Mouse (Mus musculus) myocyte (in vitro differentiated cells): ENCODE measurements around the gene Tle2. TPM values are rescaled to one million over a fixed set of nuclear protein-coding genes. Genes with fewer than 3 reads are reported as not detected.
A peak's percentile ranks its signal among the peaks of the same experiment; 100 is the strongest.

Experiments
- H3K27me3 ChIP-seq: one replicate; pipeline ENCODE4 v1.6.1; 2011; ENCODE audit not compliant: control insufficient read depth, insufficient read depth, insufficient read length
- H3K36me3 ChIP-seq: one replicate; pipeline ENCODE4 v1.6.1; 2011; ENCODE audit not compliant: control insufficient read depth, insufficient read depth
- H3K4me2 ChIP-seq: one replicate; pipeline ENCODE4 v1.6.1; 2011; ENCODE audit warnings: low read depth, control low read depth
- H3K4me3 ChIP-seq: one replicate; pipeline ENCODE4 v1.5.1; 2011; ENCODE audit warnings: mild to moderate bottlenecking, control low read depth, moderate library complexity
- H3K79me2 ChIP-seq: one replicate; pipeline ENCODE4 v1.6.1; 2011; ENCODE audit not compliant: control insufficient read depth, insufficient read depth
- H3ac ChIP-seq: one replicate; pipeline ENCODE4 v1.6.1; 2011; ENCODE audit not compliant: control insufficient read depth, insufficient read length
- CEBPB ChIP-seq: IDR thresholded peaks from 2 replicates; pipeline ENCODE4 v1.6.1; 2011; ENCODE audit warnings: mild to moderate bottlenecking, moderate library complexity; ENCODE audit not compliant: poor library complexity, insufficient read depth, severe bottlenecking
- E2F4 ChIP-seq: IDR thresholded peaks from one replicate; pipeline ENCODE4 v1.6.1; 2011; ENCODE audit warnings: mild to moderate bottlenecking, control low read depth, moderate library complexity; ENCODE audit not compliant: insufficient read depth
- MAX ChIP-seq: IDR thresholded peaks from one replicate; pipeline ENCODE4 v1.6.1; 2011; ENCODE audit warnings: low read depth, mild to moderate bottlenecking, control low read depth
- MYOD1 ChIP-seq, 3 experiments: IDR thresholded peaks; one replicate each; pipeline ENCODE4 v1.6.1; 2011; ENCODE audit warnings: control low read depth in 2 of 3, low read depth in 2 of 3, mild to moderate bottlenecking in 2 of 3, moderate library complexity in 1 of 3; ENCODE audit not compliant: insufficient read length in 2 of 3, control insufficient read depth in 1 of 3
- MYOG ChIP-seq, 3 experiments: IDR thresholded peaks; one replicate each; pipeline ENCODE4 v1.6.1; 2011; ENCODE audit warnings: control low read depth in 2 of 3, low read depth in 2 of 3, mild to moderate bottlenecking in 2 of 3; ENCODE audit not compliant: insufficient read length in 2 of 3, control insufficient read depth in 1 of 3, insufficient read depth in 1 of 3
- POLR2A ChIP-seq: IDR thresholded peaks from one replicate; pipeline ENCODE4 v1.6.1; 2011; ENCODE audit warnings: low read depth, mild to moderate bottlenecking, control low read depth, moderate library complexity; ENCODE audit not compliant: insufficient read length
- POLR2AphosphoS2 ChIP-seq: IDR thresholded peaks from one replicate; pipeline ENCODE4 v1.6.1; 2011; ENCODE audit warnings: low read depth, control low read depth; ENCODE audit not compliant: insufficient read length
- REST ChIP-seq: IDR thresholded peaks from one replicate; pipeline ENCODE4 v1.6.1; 2011; ENCODE audit warnings: mild to moderate bottlenecking, control low read depth, moderate library complexity; ENCODE audit not compliant: insufficient read depth, insufficient read length
- SRF ChIP-seq: IDR thresholded peaks from one replicate; pipeline ENCODE4 v1.6.1; 2011; ENCODE audit warnings: low read depth; ENCODE audit not compliant: control insufficient read depth, insufficient read length
- TCF12 ChIP-seq: IDR thresholded peaks from one replicate; pipeline ENCODE4 v1.6.1; 2011; ENCODE audit warnings: mild to moderate bottlenecking, control low read depth; ENCODE audit not compliant: poor library complexity, insufficient read depth, severe bottlenecking
- TCF3 ChIP-seq: IDR thresholded peaks from one replicate; pipeline ENCODE4 v1.6.1; 2011; ENCODE audit warnings: low read depth, control low read depth; ENCODE audit not compliant: insufficient read length
- USF1 ChIP-seq: IDR thresholded peaks from one replicate; pipeline ENCODE4 v1.6.1; 2011; ENCODE audit warnings: low read depth, mild to moderate bottlenecking, control low read depth, moderate library complexity
- polyA plus RNA-seq: library from polyadenylated mRNA; unstranded; fragments of >200 nt; fragmentation: generic; extraction: Trizol; gene quantifications from one replicate; pipeline ENCODE4 v1.2.1, GENCODE M21; 2012; ENCODE audit warnings: missing spikeins

Gene Tle2
- polyA plus RNA-seq, 1 experiment, result 11.3 TPM

- Histone ChIP-seq H3K4me3 (no peak overlapping the region), H3K27me3 (no peaks in the 10 kb centered on the region), H3K79me2 (no peaks in the 10 kb centered on the region), H3ac (no peak overlapping the region), H3K4me2 (no peak overlapping the region), H3K36me3 (no peaks in the 10 kb centered on the region)
- TF ChIP-seq TCF3, result no peak
- no peak for TF ChIP-seq TCF12
- TF ChIP-seq SRF, result no peak
- no peak for TF ChIP-seq CEBPB
- no peak for TF ChIP-seq MAX
- TF ChIP-seq MYOG (IDR thresholded peaks at IDR 0.05; ENCODE audit: control insufficient read depth in 1 of 3, insufficient read depth in 1 of 3, insufficient read length in 2 of 3, low read depth in 2 of 3), result no peak
- TF ChIP-seq POLR2AphosphoS2, result no peak
- no peak for TF ChIP-seq REST
- no peak for TF ChIP-seq POLR2A
- no peak for TF ChIP-seq E2F4
- no peak for TF ChIP-seq MYOD1 (IDR thresholded peaks at IDR 0.05; ENCODE audit: control insufficient read depth in 1 of 3, insufficient read length in 2 of 3, low read depth in 2 of 3)
- TF ChIP-seq USF1, result no peak
Measured at GRCm38 (mm10) chr10:81593935-81594334, 19.6 kb downstream of the Tle2 start.

GRCm38 (mm10) chr10:81595599-81595998 lies 21.2 kb downstream of the Tle2 start:
- no peaks in the 10 kb centered on the region for H3K27me3 ChIP-seq

GRCm38 (mm10) chr10:81596611-81597010 lies 22.2 kb downstream of the Tle2 start:
- no peaks in the 10 kb centered on the region for H3K79me2 ChIP-seq
- H3K36me3 ChIP-seq, result no peaks in the 10 kb centered on the region
- no peak for TF ChIP-seq MYOD1 (IDR thresholded peaks at IDR 0.05; ENCODE audit: control insufficient read depth in 1 of 3, insufficient read length in 2 of 3, low read depth in 2 of 3)
- peak; percentile 90 for TF ChIP-seq CEBPB
- TF ChIP-seq MAX, result no peak
- peak overlapping the region; percentile 14 for H3K4me3 ChIP-seq
- no peaks in the 10 kb centered on the region for H3K27me3 ChIP-seq
- H3K4me2 ChIP-seq, result peak overlapping the region; percentile 80
- no peak overlapping the region for H3ac ChIP-seq

More at GRCm38 (mm10) chr10:81595599-81595998, 21.2 kb downstream of the Tle2 start:
- H3K79me2 ChIP-seq, result no peaks in the 10 kb centered on the region
- TF ChIP-seq TCF3 (no peak), SRF (no peak), E2F4 (no peak), CEBPB (no peak), REST (no peak), MYOD1 (IDR thresholded peaks at IDR 0.05; ENCODE audit: control insufficient read depth in 1 of 3, insufficient read length in 2 of 3, low read depth in 2 of 3) (no peak), USF1 (no peak), MAX (no peak), TCF12 (no peak), POLR2A (no peak), MYOG (IDR thresholded peaks at IDR 0.05; ENCODE audit: control insufficient read depth in 1 of 3, insufficient read depth in 1 of 3, insufficient read length in 2 of 3, low read depth in 2 of 3) (no peak), POLR2AphosphoS2 (no peak)
- no peak overlapping the region for H3K4me3 ChIP-seq
- peak overlapping the region; percentile 80 for H3K4me2 ChIP-seq
- no peaks in the 10 kb centered on the region for H3K36me3 ChIP-seq
- H3ac ChIP-seq, result no peak overlapping the region

- Histone ChIP-seq H3K4me3 (peak overlapping the region; percentile 14), H3K36me3 (no peaks in the 10 kb centered on the region), H3ac (no peak overlapping the region), H3K79me2 (no peaks in the 10 kb centered on the region), H3K4me2 (peak overlapping the region; percentile 80), H3K27me3 (no peaks in the 10 kb centered on the region)
- no peak for TF ChIP-seq MYOG (IDR thresholded peaks at IDR 0.05; ENCODE audit: control insufficient read depth in 1 of 3, insufficient read depth in 1 of 3, insufficient read length in 2 of 3, low read depth in 2 of 3)
- TF ChIP-seq POLR2A, result peak; percentile 36
Measured at GRCm38 (mm10) chr10:81597137-81597950, 23.0 kb downstream of the Tle2 start.

GRCm38 (mm10) chr10:81598342-81598741 lies 24.0 kb downstream of the Tle2 start:
- no peak overlapping the region for H3K4me3 ChIP-seq
- no peak for TF ChIP-seq MAX
- no peak for TF ChIP-seq TCF3
- no peak for TF ChIP-seq SRF
- no peak for TF ChIP-seq E2F4
- no peak for TF ChIP-seq MYOD1 (IDR thresholded peaks at IDR 0.05; ENCODE audit: control insufficient read depth in 1 of 3, insufficient read length in 2 of 3, low read depth in 2 of 3)
- TF ChIP-seq POLR2A, result no peak
- no peak for TF ChIP-seq MYOG (IDR thresholded peaks at IDR 0.05; ENCODE audit: control insufficient read depth in 1 of 3, insufficient read depth in 1 of 3, insufficient read length in 2 of 3, low read depth in 2 of 3)
- no peak for TF ChIP-seq USF1
- H3K36me3 ChIP-seq, result no peaks in the 10 kb centered on the region
- no peak overlapping the region for H3K4me2 ChIP-seq
- H3K79me2 ChIP-seq, result no peaks in the 10 kb centered on the region
- H3K27me3 ChIP-seq, result no peaks in the 10 kb centered on the region
- H3ac ChIP-seq, result no peak overlapping the region
